Mouse (Mus musculus): ENCODE measurements around the gene Dpm3. TPM values are rescaled to one million over a fixed set of nuclear protein-coding genes. Genes with fewer than 3 reads are reported as not detected.
A peak's percentile ranks its signal among the peaks of the same experiment; 100 is the strongest.

Gene Dpm3
- polyA plus RNA-seq, 1 experiment, result 231 TPM

DNA sequence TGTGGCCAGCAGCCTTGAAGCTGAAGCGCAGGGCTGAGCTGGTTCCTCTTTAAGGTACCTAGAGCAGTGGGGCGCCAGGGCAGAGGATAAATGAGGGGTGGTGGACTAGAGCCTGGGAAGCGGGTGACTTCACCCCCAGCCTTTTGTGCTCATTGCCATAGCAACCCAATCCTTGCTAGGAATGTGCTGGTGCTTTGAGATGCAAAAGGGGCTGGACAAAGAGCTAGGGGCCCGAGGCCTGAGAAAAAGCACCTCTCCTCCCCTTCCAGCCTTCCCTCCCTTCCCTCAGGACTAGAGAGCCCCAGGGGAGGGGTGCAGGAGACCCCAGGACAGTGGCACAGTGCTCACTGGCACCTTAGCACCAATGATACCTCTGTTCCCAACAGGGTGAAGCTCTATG lies 33.2 kb upstream of the Dpm3 start:
- DNase-seq (ENCODE audit: low read depth in 1 of 2, low spot score in 2 of 2), result no peak
- WGBS, result 60% methylated on average over 4 of the region's 4 CpGs
- no peak for TF ChIP-seq POLR2A (IDR thresholded peaks at IDR 0.05; ENCODE audit: low read depth, low read length)
- no peak for TF ChIP-seq CTCF (IDR thresholded peaks at IDR 0.05; ENCODE audit: extremely low read depth, insufficient read depth, insufficient read length, insufficient replicate concordance)
- Histone ChIP-seq H3K36me3 (ENCODE audit: control insufficient read depth, insufficient read depth, low read length) (no peaks in the 10 kb centered on the region), H3K4me1 (ENCODE audit: control insufficient read depth, insufficient read depth, insufficient read length) (peaks cover 7% of the 10 kb centered on the region; the same call in 1 of the 2 replicates), H3K4me3 (ENCODE audit: extremely low read depth, insufficient read depth, insufficient read length) (no peak overlapping the region), H3K27me3 (ENCODE audit: control insufficient read depth, insufficient read depth, low read length) (peaks cover 8% of the 10 kb centered on the region; the same call in 1 of the 2 replicates), H3K27ac (ENCODE audit: insufficient read depth, low read length) (no peak overlapping the region)

DNA sequence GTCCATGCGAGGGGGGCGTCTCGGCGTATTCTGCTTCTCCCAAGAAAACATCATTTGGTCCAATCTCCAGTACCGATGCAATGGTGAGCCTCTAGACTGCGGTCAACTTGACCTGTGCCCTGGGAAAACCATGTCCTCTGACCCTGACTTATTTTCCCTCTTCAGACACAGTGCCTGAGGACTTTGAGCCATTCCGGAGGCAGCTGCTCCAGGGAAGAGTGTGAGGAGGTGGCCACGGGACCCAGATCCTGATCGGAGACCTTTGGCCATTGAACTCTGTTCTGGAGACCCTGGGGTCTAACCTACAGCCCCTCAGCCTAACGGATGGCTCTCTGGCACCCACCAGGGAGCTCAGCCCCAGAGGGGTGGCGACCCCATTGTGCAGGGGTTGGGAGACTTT lies 32.8 kb upstream of the Dpm3 start:
- Histone ChIP-seq H3K27ac (ENCODE audit: insufficient read depth, low read length) (no peak overlapping the region), H3K4me1 (ENCODE audit: control insufficient read depth, insufficient read depth, insufficient read length) (peaks cover 9% of the 10 kb centered on the region; the same call in 1 of the 2 replicates), H3K4me3 (ENCODE audit: extremely low read depth, insufficient read depth, insufficient read length) (no peak overlapping the region), H3K27me3 (ENCODE audit: control insufficient read depth, insufficient read depth, low read length) (peaks cover 8% of the 10 kb centered on the region; the same call in 1 of the 2 replicates), H3K36me3 (ENCODE audit: control insufficient read depth, insufficient read depth, low read length) (no peaks in the 10 kb centered on the region)
- 90% methylated on average over 11 of the region's 11 CpGs for WGBS
- no peak for TF ChIP-seq CTCF (IDR thresholded peaks at IDR 0.05; ENCODE audit: extremely low read depth, insufficient read depth, insufficient read length, insufficient replicate concordance)
- TF ChIP-seq POLR2A (IDR thresholded peaks at IDR 0.05; ENCODE audit: low read depth, low read length), result no peak
- DNase-seq (ENCODE audit: low read depth in 1 of 2, low spot score in 2 of 2), result no peak

DNA sequence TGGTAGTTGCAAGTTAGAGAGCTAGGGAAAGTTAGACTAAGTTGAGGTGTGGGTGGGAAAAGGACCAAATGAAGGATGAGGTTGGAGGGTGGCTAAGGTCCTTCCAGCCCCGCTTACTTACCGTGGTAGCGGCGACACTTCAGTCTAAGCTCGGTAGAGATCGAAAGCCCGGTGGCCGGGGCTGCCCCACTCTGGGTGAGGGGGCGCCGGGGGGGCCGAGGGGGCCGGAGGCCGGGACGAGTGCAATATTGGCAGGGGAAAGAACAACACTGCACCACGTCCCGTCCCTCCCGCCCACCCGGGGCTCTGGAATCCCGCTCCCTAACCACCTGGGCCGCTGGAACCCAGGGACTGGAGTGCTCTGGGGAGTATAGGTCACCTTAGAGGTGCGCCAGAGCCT lies 32.3 kb upstream of the Dpm3 start, which contains the start of gene Mtx1:
Mtx1 (minus strand) TSS at position 189 of the 400 bp plus-strand sequence.
- TF ChIP-seq CTCF (IDR thresholded peaks at IDR 0.05; ENCODE audit: extremely low read depth, insufficient read depth, insufficient read length, insufficient replicate concordance) (no peak), POLR2A (IDR thresholded peaks at IDR 0.05; ENCODE audit: low read depth, low read length) (no peak)
- Histone ChIP-seq H3K4me3 (ENCODE audit: extremely low read depth, insufficient read depth, insufficient read length) (peak within 1 kb of the TSS; percentile 35; the same call in 1 of the 2 replicates), H3K4me1 (ENCODE audit: control insufficient read depth, insufficient read depth, insufficient read length) (peaks cover 14% of the 10 kb centered on the region; the same call in 1 of the 2 replicates), H3K27ac (ENCODE audit: insufficient read depth, low read length) (no peak within 1 kb of the TSS), H3K27me3 (ENCODE audit: control insufficient read depth, insufficient read depth, low read length) (peaks cover 8% of the 10 kb centered on the region; the same call in 1 of the 2 replicates), H3K36me3 (ENCODE audit: control insufficient read depth, insufficient read depth, low read length) (no peaks in the 10 kb centered on the region)
- no peak for DNase-seq (ENCODE audit: low read depth in 1 of 2, low spot score in 2 of 2)
- 16% methylated on average over 21 of the region's 21 CpGs for WGBS

DNA sequence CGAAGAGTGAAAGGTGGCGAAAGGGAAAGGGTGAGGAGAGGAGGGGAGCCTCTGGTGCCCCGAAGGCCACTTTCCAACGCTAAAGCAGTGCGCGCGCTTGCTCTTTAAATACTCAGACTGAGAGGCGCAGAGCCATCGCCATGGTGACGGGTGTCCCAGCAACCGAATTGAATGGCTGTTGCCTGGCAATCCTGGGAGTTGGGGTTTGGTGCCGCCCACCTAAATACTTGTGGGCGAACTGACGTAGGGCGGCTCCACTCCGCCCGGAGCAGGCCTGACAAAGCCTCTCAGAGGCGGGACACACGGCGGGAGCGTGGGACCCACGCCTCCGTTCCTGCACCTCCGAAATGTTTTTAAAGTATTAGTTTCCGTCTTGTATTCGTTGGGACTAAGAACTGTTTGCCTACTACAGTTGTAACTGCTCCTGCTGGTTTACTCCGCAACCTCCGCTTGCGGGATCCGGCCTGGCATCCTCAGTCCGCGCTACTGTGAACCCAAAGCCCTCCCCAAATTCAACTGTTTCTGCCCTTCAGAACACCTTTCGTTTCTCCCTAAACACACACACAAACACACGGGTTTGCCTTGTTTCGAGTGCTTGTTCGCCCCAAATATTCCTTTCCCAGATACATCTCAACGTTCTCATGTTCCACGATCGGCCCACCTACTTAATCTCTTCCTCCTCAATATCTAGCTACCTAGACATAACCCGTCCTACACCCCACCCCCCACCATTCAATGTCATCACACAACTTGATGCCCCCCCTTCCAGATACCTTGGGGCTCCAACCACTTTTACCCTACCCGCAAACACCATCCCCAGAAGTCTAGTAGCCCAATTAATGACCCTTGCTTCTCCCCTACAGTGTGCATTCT lies 31.6 kb upstream of the Dpm3 start:
- Histone ChIP-seq H3K36me3 (ENCODE audit: control insufficient read depth, insufficient read depth, low read length) (no peaks in the 10 kb centered on the region), H3K4me3 (ENCODE audit: extremely low read depth, insufficient read depth, insufficient read length) (peak overlapping the region; percentile 35; the same call in 1 of the 2 replicates), H3K4me1 (ENCODE audit: control insufficient read depth, insufficient read depth, insufficient read length) (peaks cover 15% of the 10 kb centered on the region; the same call in 1 of the 2 replicates), H3K27ac (ENCODE audit: insufficient read depth, low read length) (no peak overlapping the region), H3K27me3 (ENCODE audit: control insufficient read depth, insufficient read depth, low read length) (peaks cover 8% of the 10 kb centered on the region; the same call in 1 of the 2 replicates)
- peak in 1 of 2 experiments; percentile 33 for DNase-seq (ENCODE audit: low read depth in 1 of 2, low spot score in 2 of 2)
- 5% methylated on average over 41 of the region's 41 CpGs for WGBS
- TF ChIP-seq POLR2A (IDR thresholded peaks at IDR 0.05; ENCODE audit: low read depth, low read length), result no peak
- TF ChIP-seq CTCF (IDR thresholded peaks at IDR 0.05; ENCODE audit: extremely low read depth, insufficient read depth, insufficient read length, insufficient replicate concordance), result no peak

DNA sequence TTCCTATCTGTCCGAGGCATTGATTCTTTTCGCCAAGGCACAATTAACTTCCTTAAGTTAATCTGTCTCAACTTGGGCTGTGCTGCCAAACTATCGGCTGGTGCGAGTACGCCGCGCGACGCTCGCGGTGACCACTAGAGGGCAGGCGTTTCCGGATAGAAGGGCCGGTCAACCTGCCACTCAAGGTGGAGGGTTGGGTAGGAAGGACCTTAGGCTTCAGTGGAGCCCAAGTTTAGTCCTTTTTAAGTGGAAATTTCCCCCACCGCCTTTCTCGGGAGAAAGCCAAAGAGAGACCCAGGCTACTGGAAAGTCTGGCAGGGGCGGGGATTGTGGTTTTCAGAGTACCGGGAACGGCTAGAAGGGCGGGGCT lies 31.0 kb upstream of the Dpm3 start:
- Histone ChIP-seq H3K36me3 (ENCODE audit: control insufficient read depth, insufficient read depth, low read length) (no peaks in the 10 kb centered on the region), H3K4me3 (ENCODE audit: extremely low read depth, insufficient read depth, insufficient read length) (peak overlapping the region; percentile 56), H3K27me3 (ENCODE audit: control insufficient read depth, insufficient read depth, low read length) (peaks cover 8% of the 10 kb centered on the region; the same call in 1 of the 2 replicates), H3K27ac (ENCODE audit: insufficient read depth, low read length) (no peak overlapping the region), H3K4me1 (ENCODE audit: control insufficient read depth, insufficient read depth, insufficient read length) (peaks cover 17% of the 10 kb centered on the region; the same call in 1 of the 2 replicates)
- DNase-seq (ENCODE audit: low read depth in 1 of 2, low spot score in 2 of 2), result peak; percentile 58 to 87
- TF ChIP-seq POLR2A (IDR thresholded peaks at IDR 0.05; ENCODE audit: low read depth, low read length), result no peak
- peak; percentile 93 for TF ChIP-seq CTCF (IDR thresholded peaks at IDR 0.05; ENCODE audit: extremely low read depth, insufficient read depth, insufficient read length, insufficient replicate concordance)
- under 1% methylated on average over 18 of the region's 20 CpGs for WGBS

DNA sequence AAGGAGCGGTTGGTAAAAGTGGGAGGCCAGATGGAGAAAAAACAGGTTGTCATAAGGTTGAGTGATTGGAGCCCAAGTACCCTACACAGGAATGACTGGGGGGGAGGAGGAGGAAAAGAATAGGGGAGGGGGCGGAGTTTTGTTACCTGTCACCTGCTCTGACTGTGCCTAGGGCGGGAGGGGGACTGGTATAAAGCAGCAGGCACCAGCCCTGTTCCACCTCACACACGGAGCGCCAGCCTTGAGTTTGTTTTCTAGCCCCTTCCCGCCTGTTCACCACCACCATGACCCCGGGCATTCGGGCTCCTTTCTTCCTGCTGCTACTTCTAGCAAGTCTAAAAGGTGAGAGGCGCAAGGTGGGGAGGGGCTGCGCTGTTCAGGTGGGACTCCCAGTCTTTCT lies 30.3 kb upstream of the Dpm3 start, which contains the start of gene Muc1:
Muc1 (plus strand) TSS at position 222 of the 400 bp plus-strand sequence.
- H3K4me1 ChIP-seq (ENCODE audit: control insufficient read depth, insufficient read depth, insufficient read length), result peaks cover 23% of the 10 kb centered on the region; the same call in 1 of the 2 replicates
- peaks cover 8% of the 10 kb centered on the region; the same call in 1 of the 2 replicates for H3K27me3 ChIP-seq (ENCODE audit: control insufficient read depth, insufficient read depth, low read length)
- H3K36me3 ChIP-seq (ENCODE audit: control insufficient read depth, insufficient read depth, low read length), result no peaks in the 10 kb centered on the region
- no peak within 1 kb of the TSS for H3K27ac ChIP-seq (ENCODE audit: insufficient read depth, low read length)
- no peak for DNase-seq (ENCODE audit: low read depth in 1 of 2, low spot score in 2 of 2)
- peak within 1 kb of the TSS; percentile 56 for H3K4me3 ChIP-seq (ENCODE audit: extremely low read depth, insufficient read depth, insufficient read length)
- WGBS, result 68% methylated on average over 10 of the region's 10 CpGs
- no peak for TF ChIP-seq POLR2A (IDR thresholded peaks at IDR 0.05; ENCODE audit: low read depth, low read length)
- TF ChIP-seq CTCF (IDR thresholded peaks at IDR 0.05; ENCODE audit: extremely low read depth, insufficient read depth, insufficient read length, insufficient replicate concordance), result no peak

Measured in spleen, adult 2 months (tissue).